Mouse (Mus musculus) hindbrain, embryonic 15.5 days (tissue): ENCODE data around the gene Gm9045. TPM values are rescaled to one million over a fixed set of nuclear protein-coding genes. Genes with fewer than 3 reads are reported as not detected.
"Not testable (repeated sequence)": the region's sequence is repeated elsewhere in the genome, so short reads cannot be mapped to it uniquely, and the experiment has no call there.

Experiments
- ATAC-seq: fragments of 200-750 bp; cut with Nextera tagmentation; 2 replicates; pipeline ENCODE4 v1.8.0; 2017; ENCODE audit warnings: low read depth, moderate number of reproducible peaks, moderate TSS enrichment; ENCODE audit not compliant: low FRiP score
- H3K27ac ChIP-seq: fragments of 300-500 bp; sonication (generic); replicated peaks from 2 replicates; pipeline ENCODE4 v1.5.1; 2015; ENCODE audit warnings: mild to moderate bottlenecking, inconsistent platforms
- H3K27me3 ChIP-seq: fragments of 300-500 bp; sonication (generic); 2 replicates; pipeline ENCODE4 v1.6.1; 2015; ENCODE audit warnings: control low read depth, inconsistent platforms
- H3K36me3 ChIP-seq: fragments of 300-500 bp; sonication (generic); 2 replicates; pipeline ENCODE4 v1.6.1; 2015; ENCODE audit warnings: control low read depth, inconsistent platforms
- H3K4me1 ChIP-seq: fragments of 300-500 bp; sonication (generic); replicated peaks from 2 replicates; pipeline ENCODE4 v1.6.1; 2015; ENCODE audit warnings: control low read depth, inconsistent platforms
- H3K4me2 ChIP-seq: fragments of 300-500 bp; sonication (generic); 2 replicates; pipeline ENCODE4 v1.6.1; 2015; ENCODE audit warnings: moderate library complexity, mild to moderate bottlenecking, inconsistent platforms
- H3K4me3 ChIP-seq: fragments of 300-500 bp; sonication (generic); 2 replicates; pipeline ENCODE4 v1.5.1; 2015; ENCODE audit warnings: mild to moderate bottlenecking, inconsistent platforms
- H3K9ac ChIP-seq: fragments of 300-500 bp; sonication (generic); 2 replicates; pipeline ENCODE4 v1.6.1; 2015; ENCODE audit warnings: inconsistent platforms
- H3K9me3 ChIP-seq: fragments of 300-500 bp; sonication (generic); 2 replicates; pipeline ENCODE4 v1.6.1; 2016; ENCODE audit warnings: control low read depth, inconsistent platforms
- WGBS: fragments of 180-500 bp; shearing (Covaris S2); methylation state at CpG from one replicate; pipeline ENCODE4 v1.1.7; 2015; 5-methylcytosine and 5-hydroxymethylcytosine counted together
- polyA plus RNA-seq: library from polyadenylated mRNA; unstranded; fragments of >200 nt; fragmentation: Nextera tagmentation; extraction: Ambion mirVana; gene quantifications from 2 replicates; pipeline ENCODE4 v1.2.1, GENCODE M21; 2015

Gene Gm9045
- polyA plus RNA-seq, result not detected in 2 replicates

- H3K9ac ChIP-seq, ATAC-seq: not testable (repeated sequence)
- no CpG with 5 or more reads among the region's 14 CpGs for WGBS
These were observed at the start of gene Gm9045 for GRCm38 (mm10) chr10:118337731-118338130. TSS of gene Gm9045 (minus strand) at chr10:118337831.

GRCm38 (mm10) chr10:118370443-118370842, 32.8 kb upstream of the Gm9045 start:
- Histone ChIP-seq H3K27me3 (no peaks in the 10 kb centered on the region), H3K9me3 (no peaks in the 10 kb centered on the region), H3K36me3 (no peaks in the 10 kb centered on the region), H3K27ac (no peak overlapping the region), H3K4me2 (peak overlapping the region; percentile 45), H3K4me3 (no peak overlapping the region), H3K4me1 (no peaks in the 10 kb centered on the region), H3K9ac (no peak overlapping the region)
- ATAC-seq, result peak; percentile 94
- 7% methylated on average over 10 of the region's 10 CpGs for WGBS

More at GRCm38 (mm10) chr10:118337731-118338130, at the start of gene Gm9045:
- not testable (repeated sequence) for H3K9me3 ChIP-seq, H3K36me3 ChIP-seq, H3K4me2 ChIP-seq, H3K27me3 ChIP-seq, H3K4me3 ChIP-seq, H3K4me1 ChIP-seq, H3K27ac ChIP-seq

GRCm38 (mm10) chr10:118369518-118369917, 31.9 kb upstream of the Gm9045 start:
- ATAC-seq, result no peak

GRCm38 (mm10) chr10:118354005-118354404, 16.4 kb upstream of the Gm9045 start, which contains the start of gene Gm9049:
TSS of gene Gm9049 (minus strand) at chr10:118354105.
- H3K27ac ChIP-seq, H3K4me2 ChIP-seq, ATAC-seq, H3K4me3 ChIP-seq, H3K9ac ChIP-seq, H3K27me3 ChIP-seq, H3K36me3 ChIP-seq, H3K4me1 ChIP-seq, H3K9me3 ChIP-seq: not testable (repeated sequence)
- no CpG with 5 or more reads among the region's 11 CpGs for WGBS

More at GRCm38 (mm10) chr10:118369518-118369917, 31.9 kb upstream of the Gm9045 start:
- Histone ChIP-seq H3K4me2 (no peak overlapping the region), H3K4me3 (no peak overlapping the region), H3K36me3 (no peaks in the 10 kb centered on the region), H3K9me3 (no peaks in the 10 kb centered on the region), H3K27ac (no peak overlapping the region), H3K9ac (no peak overlapping the region), H3K4me1 (no peaks in the 10 kb centered on the region), H3K27me3 (no peaks in the 10 kb centered on the region)
- 88% methylated on average over 9 of the region's 9 CpGs for WGBS

DNA sequence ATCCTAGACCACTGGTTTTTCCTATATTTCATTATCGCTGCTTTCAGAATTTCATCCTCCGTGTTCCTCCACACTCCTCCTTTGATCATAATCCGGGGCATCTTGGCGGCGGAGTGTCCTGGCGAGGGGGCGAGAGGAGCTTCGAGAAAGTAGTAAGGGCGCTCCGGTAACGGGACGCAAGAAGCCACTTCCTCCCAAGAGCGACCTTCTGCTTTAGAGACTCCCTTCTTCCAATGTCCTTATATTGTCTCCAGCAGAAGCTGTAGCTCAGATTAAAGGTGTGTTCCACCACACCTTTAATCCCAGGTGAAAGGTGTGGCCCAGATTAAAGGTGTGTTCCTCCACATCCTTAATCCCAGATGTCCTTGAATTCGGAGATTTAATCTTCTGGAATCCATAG, 10.9 kb upstream of the Gm9045 start, which contains the start of gene Gm9048:
Gm9048 (minus strand) TSS at position 101 of the 400 bp plus-strand sequence.
- not testable (repeated sequence) for ATAC-seq, H3K4me3 ChIP-seq, H3K9ac ChIP-seq, H3K9me3 ChIP-seq, H3K27ac ChIP-seq, H3K4me2 ChIP-seq, H3K36me3 ChIP-seq, H3K4me1 ChIP-seq, H3K27me3 ChIP-seq
- 100% methylated on average over 1 of the region's 14 CpGs for WGBS

DNA sequence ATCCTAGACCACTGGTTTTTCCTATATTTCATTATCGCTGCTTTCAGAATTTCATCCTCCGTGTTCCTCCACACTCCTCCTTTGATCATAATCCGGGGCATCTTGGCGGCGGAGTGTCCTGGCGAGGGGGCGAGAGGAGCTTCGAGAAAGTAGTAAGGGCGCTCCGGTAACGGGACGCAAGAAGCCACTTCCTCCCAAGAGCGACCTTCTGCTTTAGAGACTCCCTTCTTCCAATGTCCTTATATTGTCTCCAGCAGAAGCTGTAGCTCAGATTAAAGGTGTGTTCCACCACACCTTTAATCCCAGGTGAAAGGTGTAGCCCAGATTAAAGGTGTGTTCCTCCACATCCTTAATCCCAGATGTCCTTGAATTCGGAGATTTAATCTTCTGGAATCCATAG, 5.5 kb upstream of the Gm9045 start, which contains the start of gene Gm9046:
Gm9046 (minus strand) TSS at position 101 of the 400 bp plus-strand sequence.
- H3K4me1 ChIP-seq, H3K4me2 ChIP-seq, H3K36me3 ChIP-seq, H3K4me3 ChIP-seq, H3K27me3 ChIP-seq, H3K27ac ChIP-seq, H3K9ac ChIP-seq, ATAC-seq, H3K9me3 ChIP-seq: not testable (repeated sequence)
- WGBS, result no CpG with 5 or more reads among the region's 14 CpGs

DNA sequence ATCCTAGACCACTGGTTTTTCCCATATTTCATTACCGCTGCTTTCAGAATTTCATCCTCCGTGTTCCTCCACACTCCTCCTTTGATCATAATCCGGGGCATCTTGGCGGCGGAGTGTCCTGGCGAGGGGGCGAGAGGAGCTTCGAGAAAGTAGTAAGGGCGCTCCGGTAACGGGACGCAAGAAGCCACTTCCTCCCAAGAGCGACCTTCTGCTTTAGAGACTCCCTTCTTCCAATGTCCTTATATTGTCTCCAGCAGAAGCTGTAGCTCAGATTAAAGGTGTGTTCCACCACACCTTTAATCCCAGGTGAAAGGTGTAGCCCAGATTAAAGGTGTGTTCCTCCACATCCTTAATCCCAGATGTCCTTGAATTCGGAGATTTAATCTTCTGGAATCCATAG, 5.3 kb downstream of the Gm9045 start, which contains the start of gene Gm9044:
Gm9044 (minus strand) TSS at position 101 of the 400 bp plus-strand sequence.
- not testable (repeated sequence) for H3K4me2 ChIP-seq, H3K36me3 ChIP-seq, H3K4me1 ChIP-seq, H3K4me3 ChIP-seq, H3K27me3 ChIP-seq, ATAC-seq, H3K9me3 ChIP-seq, H3K27ac ChIP-seq, H3K9ac ChIP-seq
- WGBS, result no CpG with 5 or more reads among the region's 14 CpGs

DNA sequence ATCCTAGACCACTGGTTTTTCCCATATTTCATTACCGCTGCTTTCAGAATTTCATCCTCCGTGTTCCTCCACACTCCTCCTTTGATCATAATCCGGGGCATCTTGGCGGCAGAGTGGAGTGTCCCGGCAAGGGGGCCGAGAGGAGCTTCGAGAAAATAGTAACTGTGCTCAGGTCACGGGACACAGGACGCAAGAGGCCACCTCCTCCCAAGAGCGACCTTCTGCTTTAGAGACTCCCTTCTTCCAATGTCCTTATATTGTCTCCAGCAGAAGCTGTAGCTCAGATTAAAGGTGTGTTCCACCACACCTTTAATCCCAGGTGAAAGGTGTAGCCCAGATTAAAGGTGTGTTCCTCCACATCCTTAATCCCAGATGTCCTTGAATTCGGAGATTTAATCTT, 10.8 kb downstream of the Gm9045 start, which contains the start of gene Gm9040:
Gm9040 (minus strand) TSS at position 101 of the 400 bp plus-strand sequence.
- not testable (repeated sequence) for H3K9ac ChIP-seq, H3K4me2 ChIP-seq, H3K27ac ChIP-seq, ATAC-seq, H3K36me3 ChIP-seq, H3K9me3 ChIP-seq, H3K4me3 ChIP-seq, H3K4me1 ChIP-seq, H3K27me3 ChIP-seq
- no CpG with 5 or more reads among the region's 11 CpGs for WGBS

- WGBS, result 87% methylated on average over 8 of the region's 8 CpGs
- Histone ChIP-seq H3K4me3 (no peak overlapping the region), H3K9me3 (no peaks in the 10 kb centered on the region), H3K9ac (no peak overlapping the region), H3K27ac (no peak overlapping the region), H3K27me3 (no peaks in the 10 kb centered on the region), H3K36me3 (no peaks in the 10 kb centered on the region), H3K4me2 (no peak overlapping the region), H3K4me1 (no peaks in the 10 kb centered on the region)
- no peak for ATAC-seq
These were observed 18.6 kb downstream of the Gm9045 start for GRCm38 (mm10) chr10:118319024-118319423.

GRCm38 (mm10) chr10:118302133-118302532, 35.5 kb downstream of the Gm9045 start:
- H3K9me3 ChIP-seq, H3K27me3 ChIP-seq, H3K4me2 ChIP-seq, H3K36me3 ChIP-seq, ATAC-seq, H3K4me3 ChIP-seq, H3K27ac ChIP-seq, H3K4me1 ChIP-seq, H3K9ac ChIP-seq: not testable (repeated sequence)
- WGBS, result 39% methylated on average over 2 of the region's 2 CpGs

DNA sequence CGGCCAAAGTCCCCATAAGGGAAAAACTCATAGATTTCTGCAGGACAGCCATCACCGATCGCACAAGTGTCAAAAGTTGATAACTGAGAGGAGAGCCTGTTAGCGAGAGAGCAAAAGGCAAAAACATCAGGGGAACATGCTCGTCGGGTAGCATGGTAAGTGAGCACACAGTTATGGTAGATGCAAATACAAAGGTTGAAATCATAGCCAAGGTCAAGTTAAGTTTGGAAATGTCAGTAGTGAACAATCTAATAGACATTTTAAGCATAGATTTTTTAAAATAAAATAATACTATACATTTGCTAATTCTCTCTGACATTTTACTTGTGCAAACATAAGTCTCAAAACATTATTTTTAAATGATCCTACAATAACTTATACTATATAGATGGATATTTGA, 42.7 kb downstream of the Gm9045 start, which contains the start of gene Iltifb:
Iltifb (minus strand) TSS at position 101 of the 400 bp plus-strand sequence.
- Histone ChIP-seq H3K4me2 (no peak within 1 kb of the TSS), H3K9ac (no peak within 1 kb of the TSS), H3K36me3 (no peaks in the 10 kb centered on the region), H3K27ac (no peak within 1 kb of the TSS), H3K4me3 (no peak within 1 kb of the TSS), H3K4me1 (no peaks in the 10 kb centered on the region), H3K27me3 (no peaks in the 10 kb centered on the region), H3K9me3 (no peaks in the 10 kb centered on the region)
- no peak for ATAC-seq
- 94% methylated on average over 6 of the region's 6 CpGs for WGBS
